Mouse (Mus musculus): Measurements from ENCODE around the gene Arl4a. TPM values are rescaled to one million over a fixed set of nuclear protein-coding genes. Genes with fewer than 3 reads are reported as not detected.
A peak's percentile ranks its signal among the peaks of the same experiment; 100 is the strongest.

The Arl4a gene
- 65.0 and 69.9 TPM in 2 replicates for polyA plus RNA-seq (2015; fragmentation: Nextera tagmentation; extraction: Ambion mirVana)

DNA sequence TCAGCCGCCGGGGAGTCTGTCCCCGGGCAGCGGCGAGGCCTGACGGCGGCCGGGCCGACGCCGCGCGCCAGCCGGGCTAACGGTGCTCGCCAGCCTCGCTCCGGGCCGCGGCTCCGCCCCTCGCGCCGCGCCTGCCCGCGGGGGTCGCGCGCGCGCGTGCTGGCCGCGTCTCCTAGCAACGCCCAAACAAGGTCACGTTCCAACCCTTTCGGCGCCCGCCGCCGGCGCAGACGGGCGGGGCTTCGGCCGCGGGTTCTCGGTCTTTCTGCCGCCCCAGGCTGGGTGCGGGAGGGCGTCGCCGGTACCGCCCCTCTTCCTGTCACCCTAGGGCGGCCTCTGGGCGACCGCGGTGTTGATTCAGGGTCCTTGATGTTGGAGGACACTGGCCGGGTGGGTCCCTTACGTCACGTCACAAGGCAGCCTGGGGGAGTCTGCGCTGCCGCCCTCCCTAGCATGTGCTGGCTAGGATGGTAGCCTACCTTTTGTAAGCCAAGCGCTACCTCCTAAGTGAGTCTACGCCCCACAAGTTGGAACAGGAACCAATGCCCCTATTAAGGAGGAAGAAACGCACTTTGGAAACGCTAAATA is at the start of gene Arl4a:
TSS of gene Arl4a (minus strand) at position 150 of the 588 bp plus-strand sequence.
- H3K4me2 ChIP-seq: peak within 1 kb of the TSS; percentile 73
- WGBS: under 1% methylated on average over 65 of the region's 68 CpGs
- peak within 1 kb of the TSS; percentile 89 for H3K27ac ChIP-seq
- peak within 1 kb of the TSS; percentile 85 for H3K4me3 ChIP-seq
- H3K9me3 ChIP-seq (replicated peaks): no peaks in the 10 kb centered on the region
- peak within 1 kb of the TSS; percentile 83 for H3K9ac ChIP-seq
- peak; percentile 89 for ATAC-seq
- H3K4me1 ChIP-seq: peaks cover 20% of the 10 kb centered on the region
- no peaks in the 10 kb centered on the region for H3K27me3 ChIP-seq
- H3K36me3 ChIP-seq (ENCODE audit: poor library complexity, severe bottlenecking): no peaks in the 10 kb centered on the region

DNA sequence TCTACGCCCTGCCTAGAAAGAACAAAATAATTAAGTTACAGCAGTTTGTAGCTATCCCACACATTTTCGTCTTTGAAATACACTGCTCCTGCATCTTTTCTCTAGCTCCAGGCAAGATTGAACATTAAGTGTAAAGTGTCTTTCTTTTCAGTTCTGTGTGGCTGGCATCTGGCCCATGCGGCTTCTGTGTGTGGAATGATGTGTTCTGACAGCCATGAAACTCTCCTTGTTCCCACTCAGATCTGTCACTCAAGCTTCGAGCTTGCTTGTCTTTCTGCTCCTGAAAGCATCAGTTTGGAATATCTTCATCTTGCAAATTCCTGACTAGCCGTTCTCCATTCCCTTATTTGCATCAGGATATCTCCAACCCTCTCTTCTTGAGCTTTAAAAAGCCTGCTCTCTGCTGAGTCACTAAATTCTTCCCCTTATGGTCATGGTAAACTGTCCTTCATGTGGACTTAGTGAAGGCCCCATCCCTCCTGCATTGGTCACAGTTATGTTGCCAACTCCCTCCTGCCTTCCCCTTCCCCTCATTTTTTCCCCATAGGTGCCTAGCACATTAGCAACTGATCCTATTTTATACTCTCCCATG is 48.0 kb upstream of the Arl4a start:
- ATAC-seq: no peak; the same call in 1 of the 2 replicates
- H3K27ac ChIP-seq: no peak overlapping the region
- no peaks in the 10 kb centered on the region for H3K9me3 ChIP-seq (replicated peaks)
- no peak overlapping the region for H3K4me2 ChIP-seq
- no peaks in the 10 kb centered on the region for H3K36me3 ChIP-seq (ENCODE audit: poor library complexity, severe bottlenecking)
- no peaks in the 10 kb centered on the region for H3K4me1 ChIP-seq
- 65% methylated on average over 5 of the region's 5 CpGs for WGBS
- H3K9ac ChIP-seq: no peak overlapping the region
- H3K4me3 ChIP-seq: no peak overlapping the region
- no peaks in the 10 kb centered on the region for H3K27me3 ChIP-seq

DNA sequence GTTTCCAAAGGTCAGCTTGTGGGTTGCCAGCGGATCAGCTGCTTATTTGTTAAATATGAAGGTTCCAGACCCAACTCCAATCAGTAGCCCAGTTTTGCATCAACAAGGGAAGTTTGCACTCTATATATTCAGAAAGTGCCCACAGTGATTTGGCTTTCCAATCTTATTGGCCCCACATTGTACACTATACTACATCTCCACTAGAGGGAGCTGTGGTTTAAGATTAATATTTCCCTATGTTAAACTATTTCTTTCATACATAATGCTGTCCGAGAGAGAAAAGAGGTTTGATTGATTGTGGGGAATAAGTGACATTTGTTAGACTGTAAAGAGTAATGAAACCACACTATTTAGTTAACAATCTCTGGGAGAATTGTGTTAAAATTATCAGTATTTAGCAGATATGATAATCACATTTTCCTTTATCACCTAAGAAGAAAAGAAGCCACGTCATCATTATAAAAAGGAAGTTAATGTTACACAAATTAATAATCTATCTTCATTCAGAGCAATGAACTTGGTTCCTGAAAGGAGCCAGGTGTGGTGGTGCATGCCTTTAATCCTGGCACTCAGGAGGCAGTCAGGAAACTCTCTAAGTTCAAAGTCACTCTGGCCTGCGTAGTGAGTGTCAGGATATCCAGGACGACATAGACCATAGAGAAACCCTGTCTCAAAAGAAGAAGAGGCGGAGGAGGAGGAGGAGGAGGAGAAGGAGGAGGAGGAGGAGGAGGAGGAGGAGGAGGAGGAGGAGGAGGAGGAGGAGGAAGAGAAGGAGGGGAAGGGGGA is 44.8 kb upstream of the Arl4a start:
- no peak overlapping the region for H3K4me3 ChIP-seq
- 50% methylated on average over 5 of the region's 6 CpGs for WGBS

DNA sequence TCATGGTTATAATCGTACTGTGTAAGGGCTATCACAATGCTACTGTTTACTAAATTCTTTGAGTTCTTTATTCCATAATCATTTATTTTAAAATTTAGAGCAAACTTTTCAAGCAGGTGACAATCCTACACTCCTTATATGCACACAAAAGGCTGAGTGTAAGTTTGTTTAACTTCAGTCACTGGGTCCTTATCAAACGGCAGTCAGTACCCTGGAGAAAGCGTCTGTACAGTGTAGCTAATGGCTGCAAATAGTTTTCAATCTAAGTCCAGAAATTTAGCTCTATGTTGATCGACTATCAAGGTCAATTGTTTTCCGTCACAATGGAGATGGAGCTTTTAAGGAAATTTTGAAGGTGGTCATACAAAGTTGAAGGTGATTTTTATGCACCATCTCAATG is 44.2 kb upstream of the Arl4a start:
- Histone ChIP-seq H3K4me2 (no peak overlapping the region), H3K36me3 (ENCODE audit: poor library complexity, severe bottlenecking) (no peaks in the 10 kb centered on the region), H3K27ac (no peak overlapping the region), H3K27me3 (no peaks in the 10 kb centered on the region), H3K4me3 (no peak overlapping the region), H3K4me1 (no peaks in the 10 kb centered on the region), H3K9ac (no peak overlapping the region), H3K9me3 (replicated peaks) (no peaks in the 10 kb centered on the region)
- ATAC-seq: peak; percentile 13; the same call in 1 of the 2 replicates
- 78% methylated on average over 5 of the region's 5 CpGs for WGBS

More for the DNA sequence above, 44.8 kb upstream of the Arl4a start:
- Histone ChIP-seq H3K4me2 (no peak overlapping the region), H3K9me3 (replicated peaks) (no peaks in the 10 kb centered on the region), H3K27me3 (no peaks in the 10 kb centered on the region), H3K36me3 (ENCODE audit: poor library complexity, severe bottlenecking) (no peaks in the 10 kb centered on the region), H3K9ac (no peak overlapping the region), H3K4me1 (no peaks in the 10 kb centered on the region), H3K27ac (no peak overlapping the region)
- ATAC-seq: peak; percentile 63

DNA sequence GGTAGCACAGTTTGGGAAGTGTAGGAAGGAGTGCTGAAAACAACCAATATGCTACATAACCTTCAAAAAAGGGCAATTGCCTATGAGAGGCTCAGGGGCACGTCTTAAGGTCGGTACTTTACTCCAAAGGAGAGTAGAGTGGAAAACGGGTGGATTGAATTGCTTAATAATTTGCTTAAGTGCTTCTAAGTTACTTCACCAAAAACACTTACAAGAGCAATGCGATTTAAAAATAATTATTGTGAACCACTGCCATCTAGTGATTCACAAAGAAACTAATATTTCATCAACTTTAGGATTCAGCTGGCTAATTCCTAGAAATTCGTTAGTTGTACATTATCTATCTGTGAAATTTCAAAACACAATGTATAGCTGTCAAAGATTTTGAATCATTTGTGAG is 35.8 kb upstream of the Arl4a start:
- H3K36me3 ChIP-seq (ENCODE audit: poor library complexity, severe bottlenecking): no peaks in the 10 kb centered on the region
- WGBS: 66% methylated on average over 5 of the region's 5 CpGs
- no peaks in the 10 kb centered on the region for H3K27me3 ChIP-seq
- no peak overlapping the region for H3K4me2 ChIP-seq
- no peaks in the 10 kb centered on the region for H3K9me3 ChIP-seq (replicated peaks)
- no peak for ATAC-seq
- no peak overlapping the region for H3K27ac ChIP-seq
- no peak overlapping the region for H3K4me3 ChIP-seq
- no peak overlapping the region for H3K9ac ChIP-seq
- no peaks in the 10 kb centered on the region for H3K4me1 ChIP-seq

DNA sequence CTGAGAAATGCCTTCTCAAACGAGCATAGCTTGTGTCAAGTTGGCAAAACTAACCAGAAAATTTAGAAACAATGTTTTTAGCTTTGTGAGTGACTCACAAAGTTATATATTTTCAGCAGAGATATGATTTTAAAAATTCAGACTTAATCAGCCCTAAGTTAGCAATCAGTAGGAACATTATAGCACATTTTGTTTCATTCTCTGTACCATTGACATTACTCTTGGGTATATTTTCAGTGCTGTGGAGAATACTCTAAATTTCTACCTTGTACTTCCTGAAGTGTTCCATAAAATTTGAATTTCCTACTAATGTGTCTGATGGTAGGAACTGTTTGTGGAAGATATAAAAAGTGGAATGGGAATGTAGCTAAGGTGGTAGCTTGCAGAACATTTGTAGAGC is 9.2 kb upstream of the Arl4a start:
- no peaks in the 10 kb centered on the region for H3K4me1 ChIP-seq
- no peaks in the 10 kb centered on the region for H3K27me3 ChIP-seq
- no peak overlapping the region for H3K4me2 ChIP-seq
- H3K27ac ChIP-seq: no peak overlapping the region
- WGBS: 51% methylated on average over 1 of the region's 1 CpGs
- H3K9ac ChIP-seq: no peak overlapping the region
- H3K9me3 ChIP-seq (replicated peaks): no peaks in the 10 kb centered on the region; the same call in 1 of the 2 replicates
- no peaks in the 10 kb centered on the region for H3K36me3 ChIP-seq (ENCODE audit: poor library complexity, severe bottlenecking)
- no peak for ATAC-seq
- no peak overlapping the region for H3K4me3 ChIP-seq

DNA sequence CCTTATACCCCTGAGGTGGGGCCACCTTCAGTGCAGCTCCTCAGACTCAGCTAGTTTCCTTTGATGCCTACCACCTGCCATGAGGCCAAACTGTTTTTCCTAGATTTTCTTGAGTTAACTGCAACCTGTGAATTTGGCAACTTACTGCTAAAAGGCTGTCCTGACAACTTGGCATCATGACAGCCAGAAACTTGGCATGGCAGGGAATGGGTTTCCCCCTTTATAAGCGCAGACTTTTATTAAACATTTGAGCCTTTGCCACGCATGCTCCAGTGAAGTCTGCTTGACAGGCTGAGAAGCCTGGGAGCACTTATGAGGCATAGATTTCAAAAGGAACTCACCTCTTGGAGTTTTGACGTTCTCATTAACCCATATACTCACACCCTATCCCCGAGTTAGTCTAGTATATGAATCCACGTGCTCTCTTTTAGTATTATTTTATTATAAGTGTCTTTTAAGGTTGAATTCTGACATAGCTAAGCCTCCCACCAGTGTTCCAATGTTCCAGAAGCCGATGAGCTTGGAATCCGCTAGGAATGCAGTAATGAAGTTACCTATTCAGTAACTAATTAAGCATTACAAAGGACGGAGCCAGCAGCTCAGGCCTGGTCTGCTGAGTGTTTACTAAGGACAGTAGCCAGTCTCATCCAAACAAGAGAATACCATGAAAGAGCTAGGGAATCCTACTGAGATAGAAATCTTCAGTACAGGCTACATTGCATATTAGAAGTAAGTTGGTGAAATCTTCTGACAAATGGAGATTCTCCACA is 6.2 kb upstream of the Arl4a start:
- 61% methylated on average over 8 of the region's 8 CpGs for WGBS
- Histone ChIP-seq H3K4me1 (no peaks in the 10 kb centered on the region), H3K27me3 (no peaks in the 10 kb centered on the region), H3K9ac (no peak overlapping the region), H3K36me3 (ENCODE audit: poor library complexity, severe bottlenecking) (no peaks in the 10 kb centered on the region), H3K9me3 (replicated peaks) (no peaks in the 10 kb centered on the region; the same call in 1 of the 2 replicates), H3K27ac (no peak overlapping the region), H3K4me2 (no peak overlapping the region), H3K4me3 (no peak overlapping the region)
- ATAC-seq: no peak

DNA sequence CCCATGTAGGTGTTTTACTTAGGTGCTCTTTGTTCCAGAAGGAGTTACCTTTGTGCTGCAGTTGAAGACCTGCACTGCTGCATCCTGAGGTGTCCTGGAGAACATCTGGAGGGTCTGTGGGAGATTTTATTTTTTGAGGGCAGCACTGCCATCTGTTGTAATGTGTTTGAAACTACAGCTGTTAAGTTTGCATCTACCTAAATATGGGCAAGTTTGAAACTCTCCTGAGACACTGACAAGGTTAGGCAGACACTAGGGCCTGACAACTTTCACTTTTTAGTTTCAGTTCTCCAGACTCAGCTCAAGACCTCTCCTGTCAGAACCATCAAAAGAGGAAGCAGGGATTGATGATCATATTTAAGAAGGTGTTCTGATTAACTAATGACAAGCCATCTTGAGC is 2.2 kb upstream of the Arl4a start:
- no peaks in the 10 kb centered on the region for H3K27me3 ChIP-seq
- ATAC-seq: no peak
- H3K4me2 ChIP-seq: no peak overlapping the region
- no peak overlapping the region for H3K4me3 ChIP-seq
- H3K27ac ChIP-seq: no peak overlapping the region
- no peaks in the 10 kb centered on the region for H3K36me3 ChIP-seq (ENCODE audit: poor library complexity, severe bottlenecking)
- peaks cover 17% of the 10 kb centered on the region for H3K4me1 ChIP-seq
- H3K9ac ChIP-seq: no peak overlapping the region
- no peaks in the 10 kb centered on the region; the same call in 1 of the 2 replicates for H3K9me3 ChIP-seq (replicated peaks)

DNA sequence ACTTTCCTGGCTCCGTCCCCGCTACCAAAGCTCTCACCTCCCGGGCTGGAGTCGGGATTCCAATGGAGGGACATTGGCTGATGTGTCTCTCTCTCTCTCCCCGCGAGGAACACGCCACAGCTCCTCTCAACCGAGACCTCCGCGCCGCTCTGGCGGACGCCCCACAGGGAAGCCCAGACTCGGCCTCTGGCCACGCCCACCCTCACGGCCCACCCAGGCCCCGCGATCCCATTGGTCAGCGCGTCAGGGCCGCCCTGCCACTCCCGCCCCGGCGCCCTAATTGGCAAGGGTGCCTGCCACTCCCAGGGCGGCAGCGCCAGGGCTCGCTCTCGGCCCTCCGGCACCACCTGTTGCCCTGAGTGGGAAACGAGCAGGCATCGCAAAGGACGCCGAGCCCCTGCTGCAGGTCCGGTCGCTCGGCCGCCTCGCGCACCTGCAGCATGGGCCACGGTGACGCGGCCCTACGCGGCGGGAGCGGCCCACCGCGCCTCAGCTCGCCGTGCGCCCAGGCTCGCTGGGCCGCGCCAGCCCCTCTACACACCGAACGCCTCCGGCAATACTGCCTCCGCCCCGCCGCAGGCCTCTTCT is 505 bp downstream of the Arl4a start:
- H3K9ac ChIP-seq: peak overlapping the region; percentile 83
- no peaks in the 10 kb centered on the region for H3K27me3 ChIP-seq
- H3K4me2 ChIP-seq: peak overlapping the region; percentile 73
- peak; percentile 98 for ATAC-seq
- H3K4me1 ChIP-seq: peaks cover 20% of the 10 kb centered on the region
- no peaks in the 10 kb centered on the region for H3K9me3 ChIP-seq (replicated peaks)
- no peaks in the 10 kb centered on the region for H3K36me3 ChIP-seq (ENCODE audit: poor library complexity, severe bottlenecking)
- H3K4me3 ChIP-seq: peak overlapping the region; percentile 85
- peak overlapping the region; percentile 89 for H3K27ac ChIP-seq
- WGBS: under 1% methylated on average over 39 of the region's 60 CpGs

DNA sequence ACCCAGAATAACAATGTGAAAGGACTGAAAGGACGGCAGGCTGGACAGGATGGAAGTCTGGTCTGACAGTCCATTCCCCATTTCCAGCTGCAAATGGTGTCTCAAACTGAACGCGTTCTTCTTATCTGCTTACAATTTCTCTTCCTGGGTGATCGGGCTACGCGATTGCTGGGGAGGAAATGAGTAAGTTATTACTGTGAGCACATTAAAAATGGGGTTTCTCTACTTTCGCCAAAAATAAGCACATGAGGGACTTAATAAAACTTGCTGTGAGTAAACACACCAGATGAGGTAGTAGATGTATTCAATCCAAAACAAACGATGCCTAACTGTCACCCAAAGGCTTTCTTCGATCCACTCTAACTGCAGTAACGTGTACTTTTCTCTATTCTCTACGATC is 1.2 kb downstream of the Arl4a start:
- peak overlapping the region; percentile 89 for H3K27ac ChIP-seq
- H3K27me3 ChIP-seq: no peaks in the 10 kb centered on the region
- no peaks in the 10 kb centered on the region for H3K9me3 ChIP-seq (replicated peaks)
- peak overlapping the region; percentile 85 for H3K4me3 ChIP-seq
- H3K4me2 ChIP-seq: peak overlapping the region; percentile 73
- H3K36me3 ChIP-seq (ENCODE audit: poor library complexity, severe bottlenecking): peaks cover 1% of the 10 kb centered on the region; the same call in 1 of the 2 replicates
- 4% methylated on average over 11 of the region's 11 CpGs for WGBS
- peak overlapping the region; percentile 83 for H3K9ac ChIP-seq
- ATAC-seq: no peak
- peaks cover 20% of the 10 kb centered on the region for H3K4me1 ChIP-seq

DNA sequence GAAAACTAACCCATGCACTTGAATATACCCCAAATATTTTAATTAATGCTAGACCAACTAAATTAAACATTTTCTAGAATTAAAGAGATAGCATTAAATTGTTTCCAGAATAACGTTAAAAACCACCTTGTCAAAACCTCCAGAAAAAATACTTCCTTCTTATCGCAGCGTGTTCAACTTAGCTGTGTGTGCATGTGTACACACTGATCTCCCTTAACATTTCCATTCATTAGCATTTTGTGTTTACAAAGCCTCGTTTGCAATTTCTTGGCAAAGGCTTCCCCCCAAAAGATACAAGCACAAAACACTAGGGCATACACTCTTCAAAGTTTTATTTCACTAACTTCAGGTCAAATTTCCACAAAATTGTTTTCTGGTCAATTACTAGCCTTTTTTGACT is 2.3 kb downstream of the Arl4a start:
- peak overlapping the region; percentile 73 for H3K4me2 ChIP-seq
- H3K36me3 ChIP-seq (ENCODE audit: poor library complexity, severe bottlenecking): peaks cover 4% of the 10 kb centered on the region; the same call in 1 of the 2 replicates
- peaks cover 20% of the 10 kb centered on the region for H3K4me1 ChIP-seq
- no peaks in the 10 kb centered on the region for H3K27me3 ChIP-seq
- peak overlapping the region; percentile 85 for H3K4me3 ChIP-seq
- ATAC-seq: no peak
- H3K27ac ChIP-seq: no peak overlapping the region
- no peak overlapping the region for H3K9ac ChIP-seq
- 63% methylated on average over 4 of the region's 4 CpGs for WGBS
- H3K9me3 ChIP-seq (replicated peaks): no peaks in the 10 kb centered on the region
